Mouse (Mus musculus) adrenal gland, postnatal 10 days (tissue): ENCODE data around the gene 9830107B12Rik. TPM values are rescaled to one million over a fixed set of nuclear protein-coding genes. Genes with fewer than 3 reads are reported as not detected.

Experiments
- DNase-seq: peaks from one replicate; pipeline ENCODE4 v3.0.0; 2021; ENCODE audit warnings: mixed read lengths
- total RNA-seq, 2 experiments: library from RNA; stranded (reverse); gene quantifications; 2 replicates each; pipeline ENCODE4 v1.2.3; 2021

9830107B12Rik gene
- total RNA-seq, 2 experiments from 2014 or later: 0.27 to 0.45 TPM

DNA sequence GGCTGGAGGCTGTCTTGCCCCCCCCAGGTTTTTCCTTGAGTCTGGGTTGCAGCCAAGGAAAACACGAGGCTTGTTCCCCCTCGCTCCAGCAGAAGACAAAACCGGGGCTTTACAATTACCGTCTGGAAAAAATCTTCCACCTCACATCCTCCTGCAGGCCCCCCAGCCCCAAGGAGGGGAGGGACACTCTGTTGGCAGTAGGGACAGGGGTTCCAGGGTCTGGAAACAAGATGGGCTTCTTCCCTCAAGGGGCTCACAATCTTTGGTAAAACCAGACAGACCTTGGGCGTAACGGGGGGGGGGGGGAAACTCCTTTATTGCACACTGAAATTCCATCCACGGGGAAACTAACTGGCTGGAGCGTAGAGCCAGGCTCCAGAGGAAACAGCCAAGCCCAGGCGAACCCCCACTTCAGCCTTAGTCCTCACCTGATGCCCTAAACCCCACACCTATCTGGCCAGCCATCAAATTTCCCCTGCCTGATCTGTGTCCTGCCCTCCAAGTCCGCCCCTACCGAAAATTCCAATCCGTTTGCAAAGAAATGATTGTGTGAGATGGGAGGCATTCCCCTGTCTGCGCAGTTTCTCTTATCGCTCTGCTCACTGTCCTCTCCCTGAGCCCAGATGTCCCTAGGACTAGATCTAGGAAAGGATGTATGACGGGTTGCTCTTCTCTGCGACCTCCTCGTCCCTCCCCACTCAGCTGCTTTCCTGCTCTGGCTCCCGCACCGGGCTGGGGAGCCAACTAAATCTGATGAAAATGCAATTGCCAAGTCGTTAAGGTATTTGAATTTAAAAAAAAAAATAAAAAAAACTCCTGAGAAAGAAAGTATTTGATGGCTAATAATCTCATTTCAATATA is 51.0 kb downstream of the 9830107B12Rik start:
- no peak for DNase-seq

DNA sequence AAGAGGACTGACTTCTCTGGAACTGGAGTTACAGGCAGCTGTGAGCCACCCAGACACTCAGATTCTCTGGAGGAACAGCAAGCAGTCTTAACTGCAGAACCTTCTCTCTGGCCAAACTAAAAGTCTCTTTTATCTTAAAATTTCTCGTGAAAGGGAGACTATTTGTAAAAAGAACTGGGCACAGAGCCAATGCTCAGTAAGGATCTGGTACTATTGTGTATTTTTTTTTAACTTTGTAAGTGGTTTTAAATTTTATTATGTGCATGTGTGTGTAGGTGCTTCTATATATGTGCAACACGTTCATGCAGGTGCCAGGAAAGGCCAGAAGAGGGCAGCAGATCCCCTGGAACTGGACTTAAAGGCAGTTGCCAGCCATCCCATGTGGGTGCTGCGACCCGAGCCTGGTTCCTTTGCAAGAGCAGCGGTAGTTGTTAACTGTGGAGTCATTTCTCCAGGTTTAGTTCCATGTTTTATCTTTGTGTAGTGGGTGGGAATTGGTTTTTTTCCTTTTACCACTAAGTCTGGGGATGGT is 52.7 kb downstream of the 9830107B12Rik start:
- no peak for DNase-seq

DNA sequence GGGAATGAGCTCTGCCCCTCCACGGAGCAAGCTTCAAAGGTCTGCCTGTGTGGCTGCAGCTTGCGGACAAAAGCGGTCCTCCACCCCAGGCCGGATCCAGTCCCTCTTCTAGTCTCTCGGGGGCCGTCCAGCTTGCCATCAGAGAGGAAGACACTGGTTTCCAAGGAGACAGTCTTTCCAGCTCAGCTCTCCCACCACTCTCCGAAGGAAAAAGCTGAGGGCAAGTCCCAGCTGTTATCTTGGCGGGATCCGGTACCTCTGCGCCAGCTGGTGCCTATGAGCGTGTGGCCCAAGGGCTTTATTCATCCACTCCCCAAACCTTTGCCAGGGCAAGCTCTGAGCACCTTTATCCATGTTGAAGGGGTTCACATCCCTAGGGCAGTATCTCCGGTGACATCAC is 55.8 kb downstream of the 9830107B12Rik start:
- no peak for DNase-seq

DNA sequence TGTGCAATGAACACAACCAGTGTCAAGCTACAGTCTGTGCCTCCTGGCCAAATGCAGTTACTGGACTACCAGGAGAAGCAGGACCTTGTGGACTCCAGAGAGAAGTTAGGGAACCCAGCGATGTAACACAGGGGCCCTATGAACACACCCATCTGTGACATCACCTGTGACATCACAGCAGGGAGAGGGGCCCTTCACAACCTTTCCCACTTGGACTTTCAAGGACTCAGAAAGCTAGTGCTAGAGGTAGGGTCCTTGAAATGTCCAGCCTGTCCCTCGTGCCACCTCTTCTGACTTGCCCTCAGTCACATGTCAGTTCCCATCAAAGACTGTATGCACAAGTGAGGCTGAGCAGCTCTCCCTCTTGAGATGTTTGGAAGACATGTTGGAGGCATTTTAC is 56.6 kb downstream of the 9830107B12Rik start:
- no peak for DNase-seq

DNA sequence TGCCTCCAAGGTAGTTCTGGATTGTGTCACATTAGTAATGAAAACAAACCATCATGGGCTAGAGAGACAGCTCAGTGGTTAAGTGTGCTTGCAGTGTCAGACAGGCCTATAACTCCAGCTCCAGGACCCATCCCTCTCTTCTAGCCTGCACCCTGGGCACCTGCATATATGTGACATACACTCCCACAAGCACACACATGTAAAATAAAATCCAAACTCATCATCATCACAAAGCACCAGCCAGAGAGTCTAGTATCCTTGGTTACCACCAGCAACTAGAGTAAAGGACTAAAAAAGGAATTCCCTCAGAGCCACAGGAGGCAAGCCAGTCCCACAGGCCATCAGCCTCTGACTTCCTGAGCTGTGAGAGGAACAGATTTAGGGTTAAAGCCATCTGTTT is 57.0 kb downstream of the 9830107B12Rik start, which contains the start of gene 1700067P10Rik:
Gene 1700067P10Rik, plus strand, starts transcription at position 301 of the 400 bp plus-strand sequence.
- DNase-seq: no peak

DNA sequence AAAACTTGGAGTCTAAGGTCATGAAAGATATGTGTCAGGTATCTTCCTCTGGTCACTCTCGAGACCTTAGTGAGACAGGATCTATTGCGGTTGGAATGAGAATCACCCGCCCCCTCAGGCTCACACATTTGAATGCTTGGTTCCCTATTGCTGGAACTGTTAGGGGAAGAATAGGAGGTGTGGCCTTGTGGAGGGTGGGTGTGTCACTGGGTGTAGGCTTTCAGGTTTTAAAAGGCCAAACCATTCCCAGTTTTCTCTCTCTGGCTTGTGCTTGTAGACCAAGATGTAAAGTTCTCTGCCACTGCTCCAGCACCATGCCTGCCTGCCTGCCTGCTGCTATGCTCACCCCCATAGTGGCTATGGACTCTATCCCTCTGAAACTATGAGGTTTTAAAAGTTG is 65.4 kb downstream of the 9830107B12Rik start:
- no peak for DNase-seq

Other genes with a start within 250 kb of the 9830107B12Rik start
- gene Foxp4, start 221.6 kb downstream of the 9830107B12Rik start, total RNA-seq: 10 to 100 TPM; 24.8 to 25.6 TPM
- not detected for gene 1700122O11Rik, start 108.0 kb downstream of the 9830107B12Rik start, total RNA-seq
- not detected for gene 1700067P10Rik, start 56.9 kb downstream of the 9830107B12Rik start, total RNA-seq
- gene A530064D06Rik, start 21.0 kb upstream of the 9830107B12Rik start, total RNA-seq: under 1 TPM; 0.24 to 0.33 TPM
- under 1 TPM; 0.09 to 0.42 TPM for gene Trem1, start 86.5 kb upstream of the 9830107B12Rik start, total RNA-seq
- under 1 TPM; 0.70 to 0.72 TPM for gene Trem3, start 101.5 kb upstream of the 9830107B12Rik start, total RNA-seq
- 1 to 10 TPM; 1.4 to 2.2 TPM for gene Treml4, start 118.0 kb upstream of the 9830107B12Rik start, total RNA-seq
- 1 to 10 TPM; 1.5 to 2.0 TPM for gene Treml2, start 153.2 kb upstream of the 9830107B12Rik start, total RNA-seq
- gene B430306N03Rik, start 169.9 kb upstream of the 9830107B12Rik start, total RNA-seq: under 1 TPM; 0.66 to 0.79 TPM
- gene Trem2, start 200.1 kb upstream of the 9830107B12Rik start, total RNA-seq: 1 to 10 TPM; 1.2 to 1.9 TPM
- gene Treml1, start 213.6 kb upstream of the 9830107B12Rik start, total RNA-seq: under 1 TPM; 0.48 TPM